Mouse (Mus musculus): ENCODE measurements around the gene Kmt2b. TPM values are rescaled to one million over a fixed set of nuclear protein-coding genes. Genes with fewer than 3 reads are reported as not detected.

The Kmt2b gene
- polyA plus RNA-seq (2015; fragmentation: Nextera tagmentation; extraction: Ambion mirVana): 8.7 and 15.6 TPM in 2 replicates

GRCm38 (mm10) chr7:30588676-30589434 is at the start of gene Kmt2b:
Kmt2b (minus strand) TSS chr7:30588726.
- Histone ChIP-seq H3K4me3 (replicated peaks; ENCODE audit: low read length) (peak within 1 kb of the TSS; percentile 99), H3K4me1 (replicated peaks; ENCODE audit: control insufficient read depth, insufficient read depth, low read length) (peaks cover 23% of the 10 kb centered on the region), H3K27ac (ENCODE audit: low read length) (peak within 1 kb of the TSS; percentile 91), H3K9ac (replicated peaks; ENCODE audit: low read depth, low read length) (peak within 1 kb of the TSS; percentile 99), H3K27me3 (replicated peaks; ENCODE audit: control insufficient read depth, insufficient read depth, low read length) (no peaks in the 10 kb centered on the region), H3K9me3 (ENCODE audit: control insufficient read depth, low read length) (no peaks in the 10 kb centered on the region), H3K36me3 (ENCODE audit: control insufficient read depth, insufficient read depth) (peaks cover 13% of the 10 kb centered on the region), H3K4me2 (ENCODE audit: low read length) (peak within 1 kb of the TSS; percentile 83)
- ATAC-seq: peak; percentile 94
- WGBS: under 1% methylated on average over 48 of the region's 68 CpGs

- Histone ChIP-seq H3K4me2 (ENCODE audit: low read length) (no peak overlapping the region), H3K27me3 (replicated peaks; ENCODE audit: control insufficient read depth, insufficient read depth, low read length) (peaks cover 50% of the 10 kb centered on the region), H3K9ac (replicated peaks; ENCODE audit: low read depth, low read length) (no peak overlapping the region), H3K4me3 (replicated peaks; ENCODE audit: low read length) (no peak overlapping the region), H3K27ac (ENCODE audit: low read length) (no peak overlapping the region), H3K36me3 (ENCODE audit: control insufficient read depth, insufficient read depth) (peaks cover 8% of the 10 kb centered on the region), H3K4me1 (replicated peaks; ENCODE audit: control insufficient read depth, insufficient read depth, low read length) (no peaks in the 10 kb centered on the region), H3K9me3 (ENCODE audit: control insufficient read depth, low read length) (no peaks in the 10 kb centered on the region)
- ATAC-seq: no peak
- 26% methylated on average over 11 of the region's 11 CpGs for WGBS
Measured at GRCm38 (mm10) chr7:30636395-30636794, 47.9 kb upstream of the Kmt2b start.

- ATAC-seq: no peak
- no peaks in the 10 kb centered on the region for H3K9me3 ChIP-seq (ENCODE audit: control insufficient read depth, low read length)
- peaks cover 6% of the 10 kb centered on the region for H3K36me3 ChIP-seq (ENCODE audit: control insufficient read depth, insufficient read depth)
- peaks cover 51% of the 10 kb centered on the region for H3K27me3 ChIP-seq (replicated peaks; ENCODE audit: control insufficient read depth, insufficient read depth, low read length)
- H3K9ac ChIP-seq (replicated peaks; ENCODE audit: low read depth, low read length): no peak within 1 kb of the TSS
- peak within 1 kb of the TSS; percentile 14; the same call in 1 of the 2 replicates for H3K4me2 ChIP-seq (ENCODE audit: low read length)
- 0 out of 2 replicates have a peak within 1 kb of the TSS, but pooled peaks have one; percentile 8 for H3K4me3 ChIP-seq (replicated peaks; ENCODE audit: low read length)
- H3K4me1 ChIP-seq (replicated peaks; ENCODE audit: control insufficient read depth, insufficient read depth, low read length): no peaks in the 10 kb centered on the region
- 3% methylated on average over 5 of the region's 5 CpGs for WGBS
- H3K27ac ChIP-seq (ENCODE audit: low read length): no peak within 1 kb of the TSS
Measured at GRCm38 (mm10) chr7:30635752-30636151, 47.2 kb upstream of the Kmt2b start, which contains the start of gene Etv2. Etv2 (minus strand) TSS chr7:30635852.

- H3K36me3 ChIP-seq (ENCODE audit: control insufficient read depth, insufficient read depth): no peaks in the 10 kb centered on the region
- no peak overlapping the region for H3K27ac ChIP-seq (ENCODE audit: low read length)
- no peak overlapping the region for H3K9ac ChIP-seq (replicated peaks; ENCODE audit: low read depth, low read length)
- no peaks in the 10 kb centered on the region for H3K9me3 ChIP-seq (ENCODE audit: control insufficient read depth, low read length)
- ATAC-seq: no peak
- H3K4me3 ChIP-seq (replicated peaks; ENCODE audit: low read length): 0 out of 2 replicates have a peak overlapping the region, but pooled peaks have one; percentile 8
- no peaks in the 10 kb centered on the region for H3K4me1 ChIP-seq (replicated peaks; ENCODE audit: control insufficient read depth, insufficient read depth, low read length)
- H3K27me3 ChIP-seq (replicated peaks; ENCODE audit: control insufficient read depth, insufficient read depth, low read length): peaks cover 52% of the 10 kb centered on the region
- WGBS: under 1% methylated on average over 20 of the region's 20 CpGs
- peak overlapping the region; percentile 14; the same call in 1 of the 2 replicates for H3K4me2 ChIP-seq (ENCODE audit: low read length)
Measured at GRCm38 (mm10) chr7:30634621-30635020, 46.1 kb upstream of the Kmt2b start.

GRCm38 (mm10) chr7:30633762-30634412 is 45.4 kb upstream of the Kmt2b start:
- Histone ChIP-seq H3K9me3 (ENCODE audit: control insufficient read depth, low read length) (no peaks in the 10 kb centered on the region), H3K27me3 (replicated peaks; ENCODE audit: control insufficient read depth, insufficient read depth, low read length) (peaks cover 54% of the 10 kb centered on the region), H3K4me2 (ENCODE audit: low read length) (no peak overlapping the region), H3K27ac (ENCODE audit: low read length) (no peak overlapping the region), H3K4me3 (replicated peaks; ENCODE audit: low read length) (no peak overlapping the region), H3K36me3 (ENCODE audit: control insufficient read depth, insufficient read depth) (no peaks in the 10 kb centered on the region), H3K9ac (replicated peaks; ENCODE audit: low read depth, low read length) (no peak overlapping the region), H3K4me1 (replicated peaks; ENCODE audit: control insufficient read depth, insufficient read depth, low read length) (no peaks in the 10 kb centered on the region)
- no peak for ATAC-seq
- WGBS: 5% methylated on average over 27 of the region's 27 CpGs

- no peak overlapping the region for H3K4me2 ChIP-seq (ENCODE audit: low read length)
Measured at GRCm38 (mm10) chr7:30629013-30629412, 40.5 kb upstream of the Kmt2b start.

GRCm38 (mm10) chr7:30626647-30627046 is 38.1 kb upstream of the Kmt2b start:
- Histone ChIP-seq H3K4me3 (replicated peaks; ENCODE audit: low read length) (no peak overlapping the region), H3K27ac (ENCODE audit: low read length) (no peak overlapping the region), H3K27me3 (replicated peaks; ENCODE audit: control insufficient read depth, insufficient read depth, low read length) (peaks cover 9% of the 10 kb centered on the region), H3K36me3 (ENCODE audit: control insufficient read depth, insufficient read depth) (peaks cover 6% of the 10 kb centered on the region; the same call in 1 of the 2 replicates), H3K9me3 (ENCODE audit: control insufficient read depth, low read length) (no peaks in the 10 kb centered on the region), H3K9ac (replicated peaks; ENCODE audit: low read depth, low read length) (no peak overlapping the region), H3K4me2 (ENCODE audit: low read length) (peak overlapping the region; percentile 97), H3K4me1 (replicated peaks; ENCODE audit: control insufficient read depth, insufficient read depth, low read length) (peaks cover 9% of the 10 kb centered on the region)
- ATAC-seq: no peak
- WGBS: 87% methylated on average over 5 of the region's 5 CpGs

More at GRCm38 (mm10) chr7:30629013-30629412, 40.5 kb upstream of the Kmt2b start:
- H3K9me3 ChIP-seq (ENCODE audit: control insufficient read depth, low read length): no peaks in the 10 kb centered on the region
- no peaks in the 10 kb centered on the region for H3K36me3 ChIP-seq (ENCODE audit: control insufficient read depth, insufficient read depth)
- no peak overlapping the region for H3K4me3 ChIP-seq (replicated peaks; ENCODE audit: low read length)
- ATAC-seq: no peak
- H3K27ac ChIP-seq (ENCODE audit: low read length): no peak overlapping the region
- peaks cover 9% of the 10 kb centered on the region for H3K4me1 ChIP-seq (replicated peaks; ENCODE audit: control insufficient read depth, insufficient read depth, low read length)
- H3K27me3 ChIP-seq (replicated peaks; ENCODE audit: control insufficient read depth, insufficient read depth, low read length): peaks cover 31% of the 10 kb centered on the region
- H3K9ac ChIP-seq (replicated peaks; ENCODE audit: low read depth, low read length): no peak overlapping the region

GRCm38 (mm10) chr7:30625530-30626384 is 37.2 kb upstream of the Kmt2b start, which contains the start of gene Cox6b1:
Cox6b1 (minus strand) TSS chr7:30626151.
- Histone ChIP-seq H3K27ac (ENCODE audit: low read length) (peak within 1 kb of the TSS; percentile 41; the same call in 1 of the 2 replicates), H3K4me1 (replicated peaks; ENCODE audit: control insufficient read depth, insufficient read depth, low read length) (peaks cover 9% of the 10 kb centered on the region), H3K27me3 (replicated peaks; ENCODE audit: control insufficient read depth, insufficient read depth, low read length) (peaks cover 6% of the 10 kb centered on the region; the same call in 1 of the 2 replicates), H3K4me3 (replicated peaks; ENCODE audit: low read length) (peak within 1 kb of the TSS; percentile 93), H3K36me3 (ENCODE audit: control insufficient read depth, insufficient read depth) (peaks cover 6% of the 10 kb centered on the region; the same call in 1 of the 2 replicates), H3K9ac (replicated peaks; ENCODE audit: low read depth, low read length) (peak within 1 kb of the TSS; percentile 77), H3K4me2 (ENCODE audit: low read length) (peak within 1 kb of the TSS; percentile 97), H3K9me3 (ENCODE audit: control insufficient read depth, low read length) (no peaks in the 10 kb centered on the region)
- ATAC-seq: peak; percentile 96
- WGBS: 1% methylated on average over 44 of the region's 44 CpGs
